Mouse (Mus musculus): ENCODE measurements around the gene Rusc1. TPM values are rescaled to one million over a fixed set of nuclear protein-coding genes. Genes with fewer than 3 reads are reported as not detected.
A peak's percentile ranks its signal among the peaks of the same experiment; 100 is the strongest.

Rusc1 gene
- polyA plus RNA-seq, 1 experiment from 2014 or later: 19.4 TPM

GRCm38 (mm10) chr3:89101812-89102494 lies 8.8 kb upstream of the Rusc1 start, which contains the start of gene Fdps:
Gene Fdps (minus strand): TSS chr3:89101959.
- DNase-seq (ENCODE audit: low spot score) (peak; percentile 96), ATAC-seq (ENCODE audit: low FRiP score, low TSS enrichment) (peak; percentile 99)
- WGBS: under 1% methylated on average over 26 of the region's 26 CpGs
- peak within 1 kb of the TSS; percentile 69 for H3K27ac ChIP-seq (replicated peaks)
- TF ChIP-seq EP300 (optimal IDR thresholded peaks at IDR 0.05) (no peak), CTCF (IDR thresholded peaks at IDR 0.05; ENCODE audit: low read depth) (peak; percentile 52)
- H3K4me3 ChIP-seq (ENCODE audit: low read depth, low read length): peak within 1 kb of the TSS; percentile 60
- H3K4me2 ChIP-seq (replicated peaks; ENCODE audit: low read depth): peak within 1 kb of the TSS; percentile 82
- no peaks in the 10 kb centered on the region for H3K27me3 ChIP-seq (ENCODE audit: control insufficient read depth, insufficient read depth, low read length)
- H3K9ac ChIP-seq (ENCODE audit: low read length): peak within 1 kb of the TSS; percentile 61
- no peaks in the 10 kb centered on the region for H3K9me3 ChIP-seq (ENCODE audit: control insufficient read depth, low read length)
- peaks cover 2% of the 10 kb centered on the region; the same call in 1 of the 2 replicates for H3K4me1 ChIP-seq (replicated peaks; ENCODE audit: control insufficient read depth, insufficient read depth)
- H3K36me3 ChIP-seq (ENCODE audit: control insufficient read depth, insufficient read depth, low read length): peaks cover 9% of the 10 kb centered on the region; the same call in 1 of the 2 replicates

- TF ChIP-seq CTCF (IDR thresholded peaks at IDR 0.05; ENCODE audit: low read depth) (no peak), EP300 (optimal IDR thresholded peaks at IDR 0.05) (no peak)
- Histone ChIP-seq H3K36me3 (ENCODE audit: control insufficient read depth, insufficient read depth, low read length) (peaks cover 11% of the 10 kb centered on the region; the same call in 1 of the 2 replicates), H3K9ac (ENCODE audit: low read length) (peak overlapping the region; percentile 61), H3K4me3 (ENCODE audit: low read depth, low read length) (peak overlapping the region; percentile 60), H3K4me1 (replicated peaks; ENCODE audit: control insufficient read depth, insufficient read depth) (peaks cover 2% of the 10 kb centered on the region; the same call in 1 of the 2 replicates), H3K27me3 (ENCODE audit: control insufficient read depth, insufficient read depth, low read length) (no peaks in the 10 kb centered on the region), H3K9me3 (ENCODE audit: control insufficient read depth, low read length) (no peaks in the 10 kb centered on the region), H3K27ac (replicated peaks) (peak overlapping the region; percentile 37), H3K4me2 (replicated peaks; ENCODE audit: low read depth) (peak overlapping the region; percentile 82)
- DNase-seq (ENCODE audit: low spot score) (no peak), ATAC-seq (ENCODE audit: low FRiP score, low TSS enrichment) (no peak; the same call in 1 of the 2 replicates)
- WGBS: under 1% methylated on average over 19 of the region's 19 CpGs
Observed at GRCm38 (mm10) chr3:89101459-89101811, 8.3 kb upstream of the Rusc1 start.

- TF ChIP-seq CTCF (IDR thresholded peaks at IDR 0.05; ENCODE audit: low read depth): no peak
- H3K4me2 ChIP-seq (replicated peaks; ENCODE audit: low read depth): peak within 1 kb of the TSS; percentile 82
- H3K27me3 ChIP-seq (ENCODE audit: control insufficient read depth, insufficient read depth, low read length): no peaks in the 10 kb centered on the region
- no peaks in the 10 kb centered on the region for H3K9me3 ChIP-seq (ENCODE audit: control insufficient read depth, low read length)
- 21% methylated on average over 7 of the region's 7 CpGs for WGBS
- no peak for DNase-seq (ENCODE audit: low spot score)
- peak within 1 kb of the TSS; percentile 61 for H3K9ac ChIP-seq (ENCODE audit: low read length)
- peak within 1 kb of the TSS; percentile 60 for H3K4me3 ChIP-seq (ENCODE audit: low read depth, low read length)
- H3K36me3 ChIP-seq (ENCODE audit: control insufficient read depth, insufficient read depth, low read length): peaks cover 15% of the 10 kb centered on the region; the same call in 1 of the 2 replicates
- no peak for ATAC-seq (ENCODE audit: low FRiP score, low TSS enrichment)
- peaks cover 2% of the 10 kb centered on the region; the same call in 1 of the 2 replicates for H3K4me1 ChIP-seq (replicated peaks; ENCODE audit: control insufficient read depth, insufficient read depth)
- peak within 1 kb of the TSS; percentile 37 for H3K27ac ChIP-seq (replicated peaks)
Observed at GRCm38 (mm10) chr3:89100811-89101210, 7.7 kb upstream of the Rusc1 start, which contains the start of gene Gm43738. Gene Gm43738 (minus strand): TSS chr3:89101099.

GRCm38 (mm10) chr3:89094021-89094420 lies 910 bp upstream of the Rusc1 start:
- WGBS: 82% methylated on average over 10 of the region's 10 CpGs
- Histone ChIP-seq H3K4me1 (replicated peaks; ENCODE audit: control insufficient read depth, insufficient read depth) (peaks cover 3% of the 10 kb centered on the region; the same call in 1 of the 2 replicates), H3K4me2 (replicated peaks; ENCODE audit: low read depth) (no peak overlapping the region), H3K9ac (ENCODE audit: low read length) (no peak overlapping the region), H3K27ac (replicated peaks) (no peak overlapping the region), H3K27me3 (ENCODE audit: control insufficient read depth, insufficient read depth, low read length) (no peaks in the 10 kb centered on the region), H3K4me3 (ENCODE audit: low read depth, low read length) (no peak overlapping the region), H3K36me3 (ENCODE audit: control insufficient read depth, insufficient read depth, low read length) (peaks cover 21% of the 10 kb centered on the region; the same call in 1 of the 2 replicates), H3K9me3 (ENCODE audit: control insufficient read depth, low read length) (no peaks in the 10 kb centered on the region)
- ATAC-seq (ENCODE audit: low FRiP score, low TSS enrichment): no peak
- no peak for DNase-seq (ENCODE audit: low spot score)
- TF ChIP-seq CTCF (IDR thresholded peaks at IDR 0.05; ENCODE audit: low read depth) (no peak), EP300 (optimal IDR thresholded peaks at IDR 0.05) (no peak)

- Histone ChIP-seq H3K27ac (replicated peaks) (no peak overlapping the region), H3K4me3 (ENCODE audit: low read depth, low read length) (peak overlapping the region; percentile 29), H3K9me3 (ENCODE audit: control insufficient read depth, low read length) (no peaks in the 10 kb centered on the region), H3K9ac (ENCODE audit: low read length) (0 out of 2 replicates have a peak overlapping the region, but pooled peaks have one; percentile 18), H3K4me2 (replicated peaks; ENCODE audit: low read depth) (peak overlapping the region; percentile 100), H3K36me3 (ENCODE audit: control insufficient read depth, insufficient read depth, low read length) (peaks cover 15% of the 10 kb centered on the region; the same call in 1 of the 2 replicates), H3K27me3 (ENCODE audit: control insufficient read depth, insufficient read depth, low read length) (no peaks in the 10 kb centered on the region), H3K4me1 (replicated peaks; ENCODE audit: control insufficient read depth, insufficient read depth) (peaks cover 8% of the 10 kb centered on the region; the same call in 1 of the 2 replicates)
- WGBS: 38% methylated on average over 11 of the region's 11 CpGs
- no peak for ATAC-seq (ENCODE audit: low FRiP score, low TSS enrichment)
- TF ChIP-seq CTCF (IDR thresholded peaks at IDR 0.05; ENCODE audit: low read depth) (no peak), EP300 (optimal IDR thresholded peaks at IDR 0.05) (no peak)
- no peak for DNase-seq (ENCODE audit: low spot score)
Observed at GRCm38 (mm10) chr3:89092509-89093090, 511 bp downstream of the Rusc1 start.

All from stomach, postnatal 0 days (tissue).